Mouse (Mus musculus) bone marrow, adult 2 months (tissue): ENCODE measurements around the gene Rspry1.

Experiments
- CTCF ChIP-seq: fragments of 200-500 bp; IDR thresholded peaks from 2 replicates; pipeline ENCODE4 v1.5.1; 2011; ENCODE audit warnings: low read length, control low read depth; ENCODE audit not compliant: control insufficient read depth, insufficient read depth
- POLR2A ChIP-seq: fragments of 200-500 bp; IDR thresholded peaks from 2 replicates; pipeline ENCODE4 v1.6.1; 2011; ENCODE audit warnings: low read depth, mild to moderate bottlenecking, control low read depth, low read length, borderline replicate concordance; ENCODE audit not compliant: control insufficient read depth

DNA sequence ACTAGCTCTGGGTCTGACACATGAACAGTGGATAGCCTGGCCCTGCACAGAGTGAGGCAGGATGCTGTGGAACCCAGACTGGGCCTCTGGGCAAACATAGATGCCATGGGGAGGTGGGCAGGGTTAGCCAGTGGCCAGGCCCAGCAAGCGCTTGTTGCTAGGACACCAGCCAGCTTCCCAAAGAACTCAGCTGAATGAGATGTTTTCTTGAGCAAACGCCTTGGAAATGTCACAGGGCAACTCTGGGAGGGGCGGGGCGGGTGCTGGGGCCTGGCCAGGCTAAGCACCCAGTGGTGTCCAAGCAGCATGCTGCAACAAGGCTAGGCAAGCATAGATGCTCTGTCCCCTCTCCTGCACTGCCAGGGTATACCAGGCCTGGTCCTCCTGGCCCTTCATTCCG, 40.5 kb upstream of the Rspry1 start:
- TF ChIP-seq CTCF (no peak), POLR2A (no peak)
